Mouse (Mus musculus) thymus, adult 2 months (tissue): ENCODE measurements around the gene Klf3. TPM values are rescaled to one million over a fixed set of nuclear protein-coding genes. Genes with fewer than 3 reads are reported as not detected.

ENCODE experiments used
- DNase-seq: peaks from one replicate; pipeline ENCODE4 v3.0.0; 2021
- H3K27ac ChIP-seq: fragments of 200-500 bp; 2 replicates; pipeline ENCODE4 v1.5.1; 2012; ENCODE audit warnings: low read length, control low read depth; ENCODE audit not compliant: control insufficient read depth, insufficient read depth
- H3K27me3 ChIP-seq: fragments of 200-500 bp; 2 replicates; pipeline ENCODE4 v1.6.1; 2012; ENCODE audit warnings: mild to moderate bottlenecking, low read length, moderate library complexity, mixed read lengths; ENCODE audit not compliant: control insufficient read depth, insufficient read depth
- H3K36me3 ChIP-seq: fragments of 200-500 bp; 2 replicates; pipeline ENCODE4 v1.6.1; 2012; ENCODE audit warnings: mild to moderate bottlenecking, low read length, moderate library complexity; ENCODE audit not compliant: control insufficient read depth, insufficient read depth
- H3K4me1 ChIP-seq: fragments of 200-500 bp; replicated peaks from 2 replicates; pipeline ENCODE4 v1.6.1; 2012; ENCODE audit warnings: low read length; ENCODE audit not compliant: control insufficient read depth, insufficient read depth
- H3K4me3 ChIP-seq: fragments of 200-500 bp; 2 replicates; pipeline ENCODE4 v1.5.1; 2012; ENCODE audit warnings: mild to moderate bottlenecking, low read length, control low read depth, moderate library complexity; ENCODE audit not compliant: control insufficient read depth, insufficient read depth
- CTCF ChIP-seq: fragments of 200-500 bp; IDR thresholded peaks from 2 replicates; pipeline ENCODE4 v1.5.1; 2012; ENCODE audit warnings: mild to moderate bottlenecking, control low read depth, low read length, moderate library complexity, borderline replicate concordance; ENCODE audit not compliant: control insufficient read depth, poor library complexity, insufficient read depth; ENCODE audit errors: extremely low read depth
- POLR2A ChIP-seq: fragments of 200-500 bp; IDR thresholded peaks from 2 replicates; pipeline ENCODE4 v1.6.1; 2012; ENCODE audit warnings: mild to moderate bottlenecking, low read length, control low read depth, moderate library complexity; ENCODE audit not compliant: control insufficient read depth, poor library complexity, insufficient read depth; ENCODE audit errors: extremely low read depth
- WGBS: fragments of 180-500 bp; shearing (Covaris S2); methylation state at CpG from one replicate; pipeline ENCODE4 v1.1.7; 2018; 5-methylcytosine and 5-hydroxymethylcytosine counted together
- polyA plus RNA-seq: library from polyadenylated mRNA; depleted of rRNA; stranded (reverse); fragments of >200 nt; gene quantifications from 2 replicates; pipeline ENCODE4 v1.2.3, GENCODE M21; 2012

Klf3 gene
- polyA plus RNA-seq, 1 experiment = 175 TPM

- peak; percentile 51 for DNase-seq
- H3K4me3 ChIP-seq = peak overlapping the region; percentile 45
- peaks cover 11% of the 10 kb centered on the region; the same call in 1 of the 2 replicates for H3K36me3 ChIP-seq
- no peaks in the 10 kb centered on the region for H3K27me3 ChIP-seq
- peaks cover 69% of the 10 kb centered on the region for H3K4me1 ChIP-seq
- 4% methylated on average over 22 of the region's 22 CpGs for WGBS
- TF ChIP-seq POLR2A (no peak), CTCF (no peak)
- H3K27ac ChIP-seq = peak overlapping the region; percentile 92
Measured at GRCm38 (mm10) chr5:64812124-64812982, 9.2 kb downstream of the Klf3 start.

- no peak for DNase-seq
- peaks cover 13% of the 10 kb centered on the region; the same call in 1 of the 2 replicates for H3K36me3 ChIP-seq
- H3K4me1 ChIP-seq = peaks cover 70% of the 10 kb centered on the region
- TF ChIP-seq CTCF = no peak
- no peak for TF ChIP-seq POLR2A
- no peaks in the 10 kb centered on the region for H3K27me3 ChIP-seq
- peak overlapping the region; percentile 92 for H3K27ac ChIP-seq
- 3% methylated on average over 4 of the region's 4 CpGs for WGBS
- peak overlapping the region; percentile 45 for H3K4me3 ChIP-seq
Measured at GRCm38 (mm10) chr5:64812983-64813304, 9.8 kb downstream of the Klf3 start.

GRCm38 (mm10) chr5:64813361-64813760, 10.2 kb downstream of the Klf3 start:
- DNase-seq = peak; percentile 92
- under 1% methylated on average over 9 of the region's 9 CpGs for WGBS
- Histone ChIP-seq H3K27ac (no peak overlapping the region; the same call in 1 of the 2 replicates), H3K36me3 (peaks cover 13% of the 10 kb centered on the region; the same call in 1 of the 2 replicates), H3K4me3 (no peak overlapping the region), H3K4me1 (peaks cover 69% of the 10 kb centered on the region), H3K27me3 (no peaks in the 10 kb centered on the region)
- TF ChIP-seq CTCF (no peak), POLR2A (no peak)

- H3K27me3 ChIP-seq = no peaks in the 10 kb centered on the region
- peaks cover 69% of the 10 kb centered on the region for H3K4me1 ChIP-seq
- H3K36me3 ChIP-seq = peaks cover 16% of the 10 kb centered on the region; the same call in 1 of the 2 replicates
- DNase-seq = no peak
- WGBS = 5% methylated on average over 7 of the region's 7 CpGs
- peak overlapping the region; percentile 63 for H3K27ac ChIP-seq
- H3K4me3 ChIP-seq = no peak overlapping the region
- TF ChIP-seq POLR2A (no peak), CTCF (no peak)
Measured at GRCm38 (mm10) chr5:64814416-64814815, 11.2 kb downstream of the Klf3 start.

- DNase-seq = no peak
- H3K4me3 ChIP-seq = no peak overlapping the region
- H3K27ac ChIP-seq = peak overlapping the region; percentile 42; the same call in 1 of the 2 replicates
- H3K36me3 ChIP-seq = peaks cover 11% of the 10 kb centered on the region; the same call in 1 of the 2 replicates
- WGBS = 95% methylated on average over 8 of the region's 8 CpGs
- H3K27me3 ChIP-seq = no peaks in the 10 kb centered on the region
- TF ChIP-seq POLR2A (no peak), CTCF (no peak)
- H3K4me1 ChIP-seq = peaks cover 70% of the 10 kb centered on the region
Measured at GRCm38 (mm10) chr5:64815631-64816030, 12.4 kb downstream of the Klf3 start.

GRCm38 (mm10) chr5:64816290-64816973, 13.2 kb downstream of the Klf3 start:
- H3K27me3 ChIP-seq = no peaks in the 10 kb centered on the region
- TF ChIP-seq POLR2A (no peak), CTCF (no peak)
- WGBS = 51% methylated on average over 15 of the region's 15 CpGs
- peak overlapping the region; percentile 43 for H3K27ac ChIP-seq
- no peak overlapping the region for H3K4me3 ChIP-seq
- no peak for DNase-seq
- peaks cover 19% of the 10 kb centered on the region for H3K36me3 ChIP-seq
- peaks cover 63% of the 10 kb centered on the region for H3K4me1 ChIP-seq
